Mouse (Mus musculus) kidney, postnatal 36 days (tissue): ENCODE measurements around the gene Mlxipl.
A peak's percentile ranks its signal among the peaks of the same experiment; 100 is the strongest.

Experiments
- DNase-seq, 2 experiments: peaks; one replicate each; pipeline ENCODE4 v3.0.0; 2021 to 2022; ENCODE audit warnings: mixed read lengths in 2 of 2

The Mlxipl gene

DNA sequence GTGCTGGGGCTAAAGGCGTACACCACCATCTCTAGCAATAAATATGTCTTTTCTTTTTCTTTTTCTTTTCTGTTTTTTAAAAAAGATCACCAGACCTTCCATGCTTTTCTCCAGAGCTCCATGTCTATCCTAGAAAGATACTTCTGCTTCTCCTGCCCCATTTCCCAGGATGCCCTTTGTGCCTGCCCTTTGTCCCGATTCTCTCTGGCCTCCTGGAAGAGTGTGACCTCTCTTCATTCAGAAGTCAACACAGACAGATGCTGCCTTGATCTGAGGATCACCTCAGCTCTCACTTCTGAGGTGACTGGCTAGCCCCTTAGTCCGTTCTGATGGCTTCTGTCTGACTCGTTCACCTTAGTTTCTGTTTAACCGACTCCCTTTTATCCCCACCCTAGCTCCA is 9.2 kb upstream of the Mlxipl start:
- peak; percentile 49 to 50 for DNase-seq

DNA sequence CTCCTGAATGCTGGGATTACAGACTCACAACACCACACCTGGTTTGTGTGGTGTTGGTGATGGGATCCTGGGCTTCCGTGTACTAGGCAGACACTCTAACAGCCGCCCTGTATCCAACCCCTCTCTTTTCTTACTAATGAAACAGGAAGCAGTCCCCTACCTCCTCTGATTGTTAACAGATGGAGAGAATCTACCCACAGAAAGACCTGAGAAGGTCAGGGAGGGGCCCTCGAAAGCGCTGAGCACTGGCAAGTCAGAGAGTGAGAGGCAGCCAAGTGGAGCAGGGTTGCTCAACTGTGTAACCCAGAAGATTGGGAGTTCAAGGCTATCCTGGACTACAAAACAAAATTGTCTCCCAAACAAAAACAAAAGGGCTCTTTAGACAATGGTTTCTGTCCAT is 2.8 kb upstream of the Mlxipl start:
- DNase-seq: no peak

GRCm38 (mm10) chr5:135100981-135101380 is 11.3 kb downstream of the Mlxipl start:
- no peak for DNase-seq

- DNase-seq: peak in 1 of 2 experiments; percentile 65
Observed at GRCm38 (mm10) chr5:135103999-135104660, 14.4 kb downstream of the Mlxipl start.

GRCm38 (mm10) chr5:135106758-135107256 is 17.1 kb downstream of the Mlxipl start:
- peak; percentile 95 to 96 for DNase-seq

DNA sequence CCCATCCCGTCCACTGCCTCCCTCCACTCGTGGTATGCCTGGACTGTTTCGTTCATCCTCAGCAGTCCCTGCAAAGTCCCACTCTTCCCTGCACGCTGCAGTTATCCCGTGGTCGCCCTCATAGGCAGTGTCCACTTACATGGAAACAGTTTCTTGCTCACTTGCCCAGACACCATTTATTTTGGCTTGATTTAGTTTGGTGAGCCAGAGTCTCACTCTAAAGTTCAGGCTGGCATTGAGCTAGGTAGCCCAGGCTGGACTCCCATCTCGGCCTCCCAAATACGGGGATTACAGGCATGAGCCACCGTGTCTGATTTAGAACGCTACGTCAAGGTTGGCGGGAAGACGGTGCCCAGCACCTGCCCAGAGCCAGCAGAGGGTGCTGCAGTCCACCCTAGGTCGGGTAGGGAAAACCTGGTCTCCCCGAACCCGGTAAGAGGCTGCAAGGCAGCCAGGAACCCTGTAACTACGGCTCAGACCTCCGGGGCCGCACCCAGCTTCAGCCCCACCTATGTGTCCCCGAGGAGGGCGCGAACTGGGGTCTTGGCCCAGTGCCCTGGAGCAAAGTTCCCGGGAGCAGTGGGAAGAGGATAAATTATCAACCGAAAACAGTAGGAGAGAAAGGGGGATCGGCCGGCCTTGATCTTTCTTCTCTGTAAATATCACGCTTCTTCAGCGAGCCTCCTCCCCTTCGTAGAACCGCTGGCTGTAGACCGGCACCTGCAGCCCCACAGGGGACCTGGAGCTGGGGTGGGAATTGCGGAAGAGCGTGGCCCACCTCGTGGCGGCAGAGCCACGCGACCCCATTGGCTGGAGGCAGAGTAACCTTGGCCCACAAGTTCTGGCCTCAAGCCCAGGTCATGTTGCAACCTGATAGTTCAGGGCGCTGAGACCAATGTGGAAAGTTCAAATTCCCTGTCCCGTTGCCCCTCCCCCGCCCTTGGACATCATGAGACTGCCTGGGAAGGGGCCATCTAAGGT is 18.1 kb downstream of the Mlxipl start:
- peak; percentile 96 for DNase-seq

DNA sequence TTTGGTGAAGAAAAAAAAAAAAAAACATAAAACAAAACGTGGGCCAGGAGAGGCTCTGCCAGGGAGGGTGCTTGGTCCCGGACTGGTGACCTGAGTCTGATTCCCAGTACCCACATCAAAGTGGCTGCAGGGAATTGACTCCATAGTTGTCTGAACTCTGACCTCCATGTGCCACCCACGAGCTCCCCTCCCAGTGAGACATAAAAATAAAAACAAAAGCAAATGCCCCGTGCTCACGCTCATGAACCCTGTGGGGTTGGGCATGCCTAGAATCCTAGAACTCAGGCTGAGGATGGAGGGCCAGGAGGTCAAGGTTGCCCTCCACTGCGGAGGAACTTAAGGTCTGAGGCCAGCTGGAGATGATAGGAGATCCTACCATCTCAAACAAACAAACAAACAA is 19.3 kb downstream of the Mlxipl start:
- DNase-seq: peak; percentile 56 to 67

GRCm38 (mm10) chr5:135109426-135109825 is 19.7 kb downstream of the Mlxipl start:
- DNase-seq: peak; percentile 61 to 63

GRCm38 (mm10) chr5:135109976-135110375 is 20.3 kb downstream of the Mlxipl start:
- DNase-seq: peak; percentile 61 to 73

GRCm38 (mm10) chr5:135113782-135114181 is 24.1 kb downstream of the Mlxipl start:
- DNase-seq: peak; percentile 67 to 72

DNA sequence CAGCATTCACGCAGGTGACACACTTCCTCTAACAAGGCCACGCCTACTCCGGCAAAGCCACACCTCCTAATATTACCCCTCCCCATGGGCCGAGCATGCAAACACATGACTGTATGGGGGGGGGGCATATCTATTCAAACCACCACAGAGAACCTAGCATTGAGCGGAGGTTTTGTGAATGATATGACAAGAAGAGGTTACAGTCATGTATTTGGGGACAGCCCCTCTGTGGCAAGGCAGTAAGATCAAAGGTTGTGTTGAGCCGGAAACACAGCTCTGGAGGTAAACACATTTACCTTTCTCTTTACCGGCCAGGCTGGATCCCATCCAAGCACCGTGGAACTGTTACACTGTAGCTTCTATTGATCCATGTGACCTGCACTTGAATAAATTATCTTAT is 25.6 kb downstream of the Mlxipl start:
- DNase-seq: peak in 1 of 2 experiments; percentile 19

DNA sequence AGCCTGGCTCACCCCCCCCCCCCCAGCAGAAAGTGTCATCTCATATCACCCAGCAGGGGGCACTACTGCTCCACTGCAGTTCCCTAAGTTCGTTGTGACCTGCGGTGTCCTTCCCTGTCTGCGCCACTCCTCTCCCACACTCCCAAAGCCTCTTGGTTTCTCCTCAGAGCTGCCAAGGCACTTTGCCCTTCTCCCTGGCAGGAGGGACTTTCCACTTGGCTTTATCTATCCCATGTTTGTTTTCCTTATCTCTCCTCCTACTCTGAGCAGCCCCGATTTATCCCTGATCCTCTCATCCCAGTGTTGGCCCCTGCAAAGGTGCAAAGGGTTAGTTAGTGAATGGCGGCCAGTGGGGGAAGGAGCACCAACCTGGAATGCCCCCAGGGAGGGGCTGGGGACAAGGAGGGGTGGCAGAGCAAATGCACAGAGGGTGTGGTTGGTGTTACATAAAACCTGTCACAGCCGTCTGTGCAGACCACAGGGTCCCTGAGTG is 28.9 kb downstream of the Mlxipl start:
- DNase-seq: peak; percentile 69 to 79

DNA sequence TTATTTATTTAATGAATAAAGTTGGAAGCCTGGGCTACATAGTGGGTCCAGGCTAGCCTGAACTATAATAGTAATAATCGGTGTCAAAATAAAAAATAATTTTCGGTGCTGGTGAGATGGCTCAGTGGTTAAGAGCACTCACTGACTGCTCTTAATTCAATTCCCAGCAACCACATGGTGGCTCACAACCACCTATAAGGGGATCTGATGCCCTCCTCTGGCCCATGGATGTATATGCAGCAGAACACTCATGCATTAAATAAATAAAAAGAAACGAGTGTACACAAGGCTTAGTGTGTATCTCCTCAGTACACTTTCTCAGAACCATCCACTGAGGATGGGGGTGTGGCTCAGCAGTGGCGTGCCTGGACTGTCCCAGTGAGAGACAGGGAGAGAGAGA is 31.1 kb downstream of the Mlxipl start:
- DNase-seq: no peak

- no peak for DNase-seq
Observed at GRCm38 (mm10) chr5:135126121-135126520, 36.4 kb downstream of the Mlxipl start.

DNA sequence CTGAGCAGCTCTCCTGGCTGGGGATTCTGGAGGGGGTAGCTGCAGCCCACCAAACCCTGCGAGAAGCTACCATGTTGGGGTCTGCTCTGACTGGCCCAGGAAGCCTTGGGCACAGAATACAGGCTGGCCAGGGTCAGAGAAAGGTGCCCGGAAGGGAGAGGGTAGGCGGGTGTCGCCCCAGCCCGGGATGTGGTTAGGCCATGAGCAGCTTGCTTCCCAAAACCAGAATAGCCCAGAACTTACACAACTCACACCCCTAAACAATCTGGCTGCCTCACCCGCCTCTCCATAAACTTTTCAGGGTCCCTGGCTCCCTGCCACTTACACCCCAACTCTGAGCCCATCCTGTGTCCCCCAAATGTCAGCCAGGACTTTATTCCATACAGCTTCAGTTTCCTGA is 38.0 kb downstream of the Mlxipl start:
- DNase-seq: no peak

GRCm38 (mm10) chr5:135129747-135130146 is 40.1 kb downstream of the Mlxipl start:
- DNase-seq: no peak

DNA sequence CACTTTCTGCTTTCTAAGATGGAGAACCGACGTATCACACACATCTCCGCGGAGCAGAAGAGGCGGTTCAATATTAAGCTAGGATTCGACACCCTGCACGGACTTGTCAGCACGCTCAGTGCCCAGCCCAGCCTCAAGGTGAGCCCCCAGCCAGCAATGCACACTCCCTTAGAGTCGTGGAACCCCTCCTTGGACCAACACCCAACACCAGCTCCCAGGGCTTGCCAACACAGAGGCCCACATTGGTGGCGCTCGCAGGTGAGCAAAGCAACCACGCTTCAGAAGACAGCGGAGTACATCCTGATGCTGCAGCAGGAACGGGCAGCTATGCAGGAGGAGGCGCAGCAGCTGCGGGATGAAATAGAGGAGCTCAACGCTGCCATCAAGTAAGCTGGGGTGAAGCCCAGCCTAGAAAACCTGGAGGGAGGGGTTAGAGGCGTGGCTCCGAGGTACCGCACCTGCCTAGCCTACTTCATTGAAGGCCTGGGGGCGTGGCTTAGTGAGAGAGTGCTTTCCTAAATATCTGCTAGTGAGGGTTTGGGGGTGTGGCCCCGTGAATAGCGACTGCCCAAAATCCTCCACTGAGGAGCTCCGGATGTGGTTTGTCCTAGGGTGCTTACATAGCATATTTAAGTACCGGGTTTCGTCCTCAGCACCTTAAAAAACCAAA is 44.2 kb downstream of the Mlxipl start:
- peak; percentile 63 to 69 for DNase-seq

- DNase-seq: peak in 1 of 2 experiments; percentile 64
Observed at GRCm38 (mm10) chr5:135134534-135134933, 44.8 kb downstream of the Mlxipl start.

- DNase-seq: no peak
Observed at GRCm38 (mm10) chr5:135139881-135140280, 50.2 kb downstream of the Mlxipl start.

DNA sequence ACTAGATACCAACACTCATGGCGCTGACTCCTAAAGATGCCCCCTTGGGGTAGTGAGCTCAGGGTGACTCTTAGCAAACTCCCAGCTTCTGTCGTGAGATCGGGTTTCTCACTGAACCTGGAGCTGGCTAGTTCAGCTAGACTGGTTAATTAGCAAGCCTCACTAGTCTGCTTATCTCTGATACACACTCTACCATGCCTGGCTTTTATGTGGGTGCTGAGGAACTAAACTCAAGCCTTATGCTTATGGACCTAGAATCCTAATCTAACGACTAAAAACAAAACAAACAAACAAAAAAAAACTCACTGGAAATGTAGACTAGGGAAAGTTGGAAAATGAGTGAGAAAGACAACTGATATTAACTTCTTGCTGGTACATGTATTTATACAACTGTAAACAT is 54.8 kb downstream of the Mlxipl start:
- no peak for DNase-seq

GRCm38 (mm10) chr5:135145532-135145931 is 55.8 kb downstream of the Mlxipl start:
- DNase-seq: no peak

DNA sequence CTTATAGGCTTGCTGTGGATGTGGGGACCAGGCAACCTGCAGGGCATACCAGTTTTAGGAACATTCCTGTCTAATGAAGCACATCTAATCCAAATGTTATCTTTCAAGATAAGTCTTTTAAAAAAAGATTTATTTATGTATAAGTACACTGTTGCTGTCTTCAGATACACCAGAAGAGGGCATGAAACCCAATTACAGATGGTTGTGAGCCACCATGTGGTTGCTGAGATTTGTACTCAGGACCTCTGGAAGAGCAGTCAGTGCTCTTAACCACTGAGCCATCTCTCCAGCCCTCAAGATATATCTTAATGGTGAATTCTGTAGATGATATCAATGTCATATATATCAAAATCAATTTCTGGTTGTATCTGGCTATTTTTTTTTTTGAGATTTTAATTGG is 56.3 kb downstream of the Mlxipl start:
- no peak for DNase-seq

DNA sequence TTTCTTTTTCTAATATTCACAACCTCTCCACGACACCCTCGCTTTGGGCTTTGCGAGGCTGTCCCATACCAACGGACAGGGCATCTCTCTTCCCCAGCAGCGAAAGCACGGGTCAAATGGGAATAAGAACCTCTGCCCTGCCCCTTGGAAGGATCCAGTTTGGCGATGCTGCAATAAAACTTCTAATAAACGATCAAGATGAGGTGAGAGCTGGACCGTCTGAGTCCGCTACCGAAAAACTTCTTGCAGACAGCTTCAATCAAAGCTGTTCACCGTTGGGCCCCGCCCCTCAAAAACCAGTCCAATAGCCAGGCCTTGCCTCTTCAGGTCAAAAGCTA is 59.0 kb downstream of the Mlxipl start:
- DNase-seq: no peak
